Mouse (Mus musculus) hindbrain, embryonic 11.5 days (tissue): Measurements from ENCODE around the gene Apof. TPM values are rescaled to one million over a fixed set of nuclear protein-coding genes. Genes with fewer than 3 reads are reported as not detected.
A peak's percentile ranks its signal among the peaks of the same experiment; 100 is the strongest.
"Not testable (repeated sequence)": the region's sequence is repeated elsewhere in the genome, so short reads cannot be mapped to it uniquely, and the experiment has no call there.

Experiments used
- ATAC-seq: fragments of 200-750 bp; cut with Nextera tagmentation; 2 replicates; pipeline ENCODE4 v1.8.0; 2017; ENCODE audit warnings: mild to moderate bottlenecking, moderate TSS enrichment, moderate library complexity; ENCODE audit not compliant: low FRiP score
- DNase-seq: peaks from one replicate; pipeline ENCODE4 v3.0.0-alpha.2; 2015; ENCODE audit warnings: low spot score
- H3K27ac ChIP-seq: fragments of 300-500 bp; sonication (generic); 2 replicates; pipeline ENCODE4 v1.5.1; 2014; ENCODE audit warnings: mild to moderate bottlenecking, low read depth, low read length
- H3K27me3 ChIP-seq: fragments of 300-500 bp; sonication (generic); 2 replicates; pipeline ENCODE4 v1.6.1; 2014; ENCODE audit warnings: mild to moderate bottlenecking, low read length, moderate library complexity, mixed read lengths; ENCODE audit not compliant: control insufficient read depth, insufficient read depth
- H3K36me3 ChIP-seq: fragments of 300-500 bp; sonication (generic); 2 replicates; pipeline ENCODE4 v1.6.1; 2014; ENCODE audit warnings: mild to moderate bottlenecking, low read length, moderate library complexity, mixed read lengths; ENCODE audit not compliant: control insufficient read depth, insufficient read depth
- H3K4me1 ChIP-seq: fragments of 300-500 bp; sonication (generic); replicated peaks from 2 replicates; pipeline ENCODE4 v1.6.1; 2014; ENCODE audit warnings: low read length, mixed read lengths; ENCODE audit not compliant: control insufficient read depth, insufficient read depth
- H3K4me2 ChIP-seq: fragments of 300-500 bp; sonication (generic); replicated peaks from 2 replicates; pipeline ENCODE4 v1.6.1; 2014; ENCODE audit warnings: mild to moderate bottlenecking, low read depth, low read length
- H3K4me3 ChIP-seq: fragments of 300-500 bp; sonication (generic); 2 replicates; pipeline ENCODE4 v1.5.1; 2014; ENCODE audit warnings: low read depth, low read length
- H3K9ac ChIP-seq: fragments of 300-500 bp; sonication (generic); 2 replicates; pipeline ENCODE4 v1.6.1; 2014; ENCODE audit warnings: low read depth, low read length
- H3K9me3 ChIP-seq: fragments of 300-500 bp; sonication (generic); 2 replicates; pipeline ENCODE4 v1.6.1; 2016; ENCODE audit warnings: low read length; ENCODE audit not compliant: control insufficient read depth
- WGBS: fragments of 180-500 bp; shearing (Covaris S2); extraction: QIAGEN DNeasy Blood & Tissue Kit; methylation state at CpG from one replicate; pipeline ENCODE4 v1.1.7; 2014; 5-methylcytosine and 5-hydroxymethylcytosine counted together
- polyA plus RNA-seq: library from polyadenylated mRNA; unstranded; fragments of >200 nt; fragmentation: Nextera tagmentation; extraction: Ambion mirVana; gene quantifications from 2 replicates; pipeline ENCODE4 v1.2.1, GENCODE M21; 2014

The Apof gene
- polyA plus RNA-seq, 1 experiment from 2014 or later = not detected

- no peak overlapping the region for H3K4me3 ChIP-seq
- no peaks in the 10 kb centered on the region for H3K9me3 ChIP-seq
- no peak overlapping the region for H3K27ac ChIP-seq
- no peaks in the 10 kb centered on the region for H3K4me1 ChIP-seq
- WGBS = 88% methylated on average over 6 of the region's 6 CpGs
- no peak for ATAC-seq
- DNase-seq = no peak
- no peaks in the 10 kb centered on the region for H3K27me3 ChIP-seq
- H3K4me2 ChIP-seq = no peak overlapping the region
- H3K36me3 ChIP-seq = peaks cover 2% of the 10 kb centered on the region; the same call in 1 of the 2 replicates
- no peak overlapping the region for H3K9ac ChIP-seq
Measured at GRCm38 (mm10) chr10:128280943-128281342, 12.5 kb downstream of the Apof start.

GRCm38 (mm10) chr10:128281682-128282081 is 13.2 kb downstream of the Apof start:
- H3K9me3 ChIP-seq = no peaks in the 10 kb centered on the region
- H3K4me2 ChIP-seq = no peak overlapping the region
- ATAC-seq (no peak), DNase-seq (no peak)
- H3K9ac ChIP-seq = no peak overlapping the region
- H3K27me3 ChIP-seq = no peaks in the 10 kb centered on the region
- H3K4me3 ChIP-seq = no peak overlapping the region
- H3K27ac ChIP-seq = no peak overlapping the region
- H3K36me3 ChIP-seq = no peaks in the 10 kb centered on the region; the same call in 1 of the 2 replicates
- no peaks in the 10 kb centered on the region for H3K4me1 ChIP-seq
- 90% methylated on average over 14 of the region's 14 CpGs for WGBS

GRCm38 (mm10) chr10:128282886-128283450 is 14.5 kb downstream of the Apof start:
- no peak overlapping the region for H3K4me3 ChIP-seq
- no peak overlapping the region for H3K27ac ChIP-seq
- no peaks in the 10 kb centered on the region for H3K9me3 ChIP-seq
- no peak overlapping the region for H3K9ac ChIP-seq
- H3K27me3 ChIP-seq = no peaks in the 10 kb centered on the region
- WGBS = 91% methylated on average over 20 of the region's 20 CpGs
- no peaks in the 10 kb centered on the region; the same call in 1 of the 2 replicates for H3K36me3 ChIP-seq
- DNase-seq (no peak), ATAC-seq (no peak)
- H3K4me1 ChIP-seq = no peaks in the 10 kb centered on the region
- no peak overlapping the region for H3K4me2 ChIP-seq

- 65% methylated on average over 31 of the region's 31 CpGs for WGBS
- ATAC-seq = peak; percentile 33; the same call in 1 of the 2 replicates
Measured at GRCm38 (mm10) chr10:128283604-128284579, 15.4 kb downstream of the Apof start.

GRCm38 (mm10) chr10:128290594-128290993 is 22.1 kb downstream of the Apof start:
- DNase-seq, H3K27ac ChIP-seq, H3K27me3 ChIP-seq, H3K4me3 ChIP-seq, H3K9ac ChIP-seq, ATAC-seq, H3K36me3 ChIP-seq, H3K4me2 ChIP-seq, H3K9me3 ChIP-seq, H3K4me1 ChIP-seq: not testable (repeated sequence)
- WGBS = 50% methylated on average over 1 of the region's 1 CpGs

More at GRCm38 (mm10) chr10:128283604-128284579, 15.4 kb downstream of the Apof start:
- Histone ChIP-seq H3K36me3 (no peaks in the 10 kb centered on the region; the same call in 1 of the 2 replicates), H3K4me2 (no peak overlapping the region), H3K4me1 (no peaks in the 10 kb centered on the region), H3K27me3 (no peaks in the 10 kb centered on the region), H3K9ac (no peak overlapping the region), H3K4me3 (no peak overlapping the region), H3K9me3 (no peaks in the 10 kb centered on the region), H3K27ac (no peak overlapping the region)
- DNase-seq = peak; percentile 88

- Histone ChIP-seq H3K4me1 (no peaks in the 10 kb centered on the region), H3K9me3 (no peaks in the 10 kb centered on the region), H3K4me2 (no peak overlapping the region), H3K4me3 (no peak overlapping the region), H3K27me3 (no peaks in the 10 kb centered on the region), H3K36me3 (0 out of 2 replicates have a peak, but pooled peaks cover 2% of the 10 kb centered on the region), H3K9ac (no peak overlapping the region), H3K27ac (no peak overlapping the region)
- ATAC-seq = no peak
- 81% methylated on average over 13 of the region's 13 CpGs for WGBS
- DNase-seq = no peak
Measured at GRCm38 (mm10) chr10:128296370-128297090, 28.1 kb downstream of the Apof start.

- Histone ChIP-seq H3K36me3 (0 out of 2 replicates have a peak, but pooled peaks cover under 1% of the 10 kb centered on the region), H3K9me3 (no peaks in the 10 kb centered on the region), H3K4me3 (no peak overlapping the region), H3K27ac (no peak overlapping the region), H3K4me1 (no peaks in the 10 kb centered on the region), H3K27me3 (no peaks in the 10 kb centered on the region), H3K9ac (no peak overlapping the region), H3K4me2 (no peak overlapping the region)
- ATAC-seq (no peak), DNase-seq (no peak)
- 89% methylated on average over 4 of the region's 4 CpGs for WGBS
Measured at GRCm38 (mm10) chr10:128297221-128297620, 28.8 kb downstream of the Apof start.

- Histone ChIP-seq H3K27ac (no peak overlapping the region), H3K4me1 (0 out of 2 replicates have a peak, but pooled peaks cover 3% of the 10 kb centered on the region), H3K36me3 (no peaks in the 10 kb centered on the region), H3K4me3 (no peak overlapping the region), H3K9me3 (no peaks in the 10 kb centered on the region), H3K9ac (no peak overlapping the region), H3K4me2 (no peak overlapping the region), H3K27me3 (no peaks in the 10 kb centered on the region)
- DNase-seq = no peak
- 84% methylated on average over 11 of the region's 11 CpGs for WGBS
- no peak for ATAC-seq
Measured at GRCm38 (mm10) chr10:128297622-128298021, 29.2 kb downstream of the Apof start.
